Mouse (Mus musculus): Measurements from ENCODE around the gene Atxn3. TPM values are rescaled to one million over a fixed set of nuclear protein-coding genes. Genes with fewer than 3 reads are reported as not detected.

The Atxn3 gene
- polyA plus RNA-seq, 1 experiment from 2014 or later, result 10.4 TPM

Other genes with a start within 250 kb of the Atxn3 start
- 0.13 and 0.28 TPM in 2 replicates for gene Tc2n, start 239.7 kb downstream of the Atxn3 start, polyA plus RNA-seq (2014; fragmentation: Nextera tagmentation; extraction: Ambion mirVana)
- gene Fbln5, start 139.2 kb downstream of the Atxn3 start, polyA plus RNA-seq (2014; fragmentation: Nextera tagmentation; extraction: Ambion mirVana), result 15.9 and 16.7 TPM in 2 replicates
- gene Trip11, start 45.0 kb downstream of the Atxn3 start, polyA plus RNA-seq (2014; fragmentation: Nextera tagmentation; extraction: Ambion mirVana), result 13.8 and 14.2 TPM in 2 replicates
- gene Cpsf2, start 17.7 kb upstream of the Atxn3 start, polyA plus RNA-seq (2014; fragmentation: Nextera tagmentation; extraction: Ambion mirVana), result 39.2 and 41.8 TPM in 2 replicates
- not detected in 2 replicates for gene Slc24a4, start 170.5 kb upstream of the Atxn3 start, polyA plus RNA-seq (2014; fragmentation: Nextera tagmentation; extraction: Ambion mirVana)